Mouse (Mus musculus) brain, embryonic 14.5 days (tissue): ENCODE measurements around the gene Exoc3. TPM values are rescaled to one million over a fixed set of nuclear protein-coding genes. Genes with fewer than 3 reads are reported as not detected.

Source experiments
- DNase-seq: peaks from one replicate; pipeline ENCODE4 v3.0.0-alpha.2; 2011; ENCODE audit warnings: low read depth
- CTCF ChIP-seq: fragments of 200-500 bp; IDR thresholded peaks from 2 replicates; pipeline ENCODE4 v1.5.1; 2012; ENCODE audit warnings: inconsistent platforms, mild to moderate bottlenecking, moderate library complexity, borderline replicate concordance; ENCODE audit not compliant: insufficient read depth, insufficient read length; ENCODE audit errors: extremely low read depth
- POLR2A ChIP-seq: fragments of 200-500 bp; IDR thresholded peaks from 2 replicates; pipeline ENCODE4 v1.6.1; 2012; ENCODE audit warnings: mild to moderate bottlenecking, inconsistent platforms, borderline replicate concordance; ENCODE audit not compliant: poor library complexity, insufficient read depth, insufficient read length, severe bottlenecking; ENCODE audit errors: extremely low read depth
- polyA plus RNA-seq: library from polyadenylated mRNA; depleted of rRNA; stranded (reverse); fragments of >200 nt; gene quantifications from 2 replicates; pipeline ENCODE4 v1.2.3, GENCODE M21; 2012

Exoc3 gene
- polyA plus RNA-seq, 1 experiment, result 71.8 TPM

GRCm38 (mm10) chr13:74172036-74172435, 36.5 kb downstream of the Exoc3 start:
- TF ChIP-seq CTCF (no peak), POLR2A (no peak)
- DNase-seq, result no peak

- no peak for DNase-seq
- no peak for TF ChIP-seq POLR2A
- no peak for TF ChIP-seq CTCF
Observed at GRCm38 (mm10) chr13:74169446-74170164, 38.9 kb downstream of the Exoc3 start.

GRCm38 (mm10) chr13:74167492-74167891, 41.0 kb downstream of the Exoc3 start:
- TF ChIP-seq POLR2A (no peak), CTCF (no peak)
- DNase-seq, result no peak

- DNase-seq, result peak; percentile 54
- TF ChIP-seq CTCF (no peak), POLR2A (no peak)
Observed at GRCm38 (mm10) chr13:74167057-74167413, 41.5 kb downstream of the Exoc3 start.

GRCm38 (mm10) chr13:74166348-74167056, 42.0 kb downstream of the Exoc3 start:
- peak; percentile 70 for DNase-seq
- TF ChIP-seq CTCF, result no peak
- TF ChIP-seq POLR2A, result no peak

GRCm38 (mm10) chr13:74147327-74147726, 61.2 kb downstream of the Exoc3 start:
- TF ChIP-seq POLR2A, result no peak
- no peak for TF ChIP-seq CTCF
- no peak for DNase-seq

- peak; percentile 31 for DNase-seq
- TF ChIP-seq POLR2A, result no peak
- no peak for TF ChIP-seq CTCF
Observed at GRCm38 (mm10) chr13:74145983-74146622, 62.4 kb downstream of the Exoc3 start.

GRCm38 (mm10) chr13:74144120-74144884, 64.2 kb downstream of the Exoc3 start:
- TF ChIP-seq POLR2A, result no peak
- TF ChIP-seq CTCF, result no peak
- no peak for DNase-seq

- DNase-seq, result no peak
- no peak for TF ChIP-seq CTCF
- TF ChIP-seq POLR2A, result no peak
Observed at GRCm38 (mm10) chr13:74143282-74143681, 65.2 kb downstream of the Exoc3 start.

- no peak for DNase-seq
- TF ChIP-seq CTCF (no peak), POLR2A (no peak)
Observed at GRCm38 (mm10) chr13:74140793-74141192, 67.7 kb downstream of the Exoc3 start.
